Mouse (Mus musculus): ENCODE results near the gene Ccr7.

Ccr7 gene

GRCm38 (mm10) chr11:99154987-99155641, at the start of gene Ccr7:
Gene Ccr7, minus strand, starts transcription at chr11:99155077.
- no peak for DNase-seq (ENCODE audit: low read depth, low spot score)

GRCm38 (mm10) chr11:99189154-99189582, 34.3 kb upstream of the Ccr7 start:
- DNase-seq (ENCODE audit: low read depth, low spot score), result peak; percentile 59

- DNase-seq (ENCODE audit: low read depth, low spot score), result no peak
Measured at GRCm38 (mm10) chr11:99187348-99187747, 32.5 kb upstream of the Ccr7 start.

- DNase-seq (ENCODE audit: low read depth, low spot score), result no peak
Measured at GRCm38 (mm10) chr11:99186836-99187235, 32.0 kb upstream of the Ccr7 start.

- DNase-seq (ENCODE audit: low read depth, low spot score), result no peak
Measured at GRCm38 (mm10) chr11:99182575-99182974, 27.7 kb upstream of the Ccr7 start.

- DNase-seq (ENCODE audit: low read depth, low spot score), result no peak
Measured at GRCm38 (mm10) chr11:99180071-99180470, 25.2 kb upstream of the Ccr7 start.

- DNase-seq (ENCODE audit: low read depth, low spot score), result no peak
Measured at GRCm38 (mm10) chr11:99177925-99178198, 23.0 kb upstream of the Ccr7 start.

- DNase-seq (ENCODE audit: low read depth, low spot score), result no peak
Measured at GRCm38 (mm10) chr11:99177054-99177924, 22.4 kb upstream of the Ccr7 start.

GRCm38 (mm10) chr11:99172002-99172401, 17.1 kb upstream of the Ccr7 start:
- no peak for DNase-seq (ENCODE audit: low read depth, low spot score)

GRCm38 (mm10) chr11:99171442-99171841, 16.6 kb upstream of the Ccr7 start:
- no peak for DNase-seq (ENCODE audit: low read depth, low spot score)

GRCm38 (mm10) chr11:99170547-99171267, 15.8 kb upstream of the Ccr7 start:
- DNase-seq (ENCODE audit: low read depth, low spot score), result no peak

GRCm38 (mm10) chr11:99170005-99170404, 15.1 kb upstream of the Ccr7 start:
- no peak for DNase-seq (ENCODE audit: low read depth, low spot score)

GRCm38 (mm10) chr11:99169438-99169837, 14.6 kb upstream of the Ccr7 start:
- DNase-seq (ENCODE audit: low read depth, low spot score), result no peak

- DNase-seq (ENCODE audit: low read depth, low spot score), result no peak
Measured at GRCm38 (mm10) chr11:99168030-99168474, 13.2 kb upstream of the Ccr7 start.

- DNase-seq (ENCODE audit: low read depth, low spot score), result no peak
Measured at GRCm38 (mm10) chr11:99167576-99167975, 12.7 kb upstream of the Ccr7 start.

GRCm38 (mm10) chr11:99166241-99166640, 11.4 kb upstream of the Ccr7 start:
- DNase-seq (ENCODE audit: low read depth, low spot score), result no peak

- no peak for DNase-seq (ENCODE audit: low read depth, low spot score)
Measured at GRCm38 (mm10) chr11:99165031-99165752, 10.3 kb upstream of the Ccr7 start.

GRCm38 (mm10) chr11:99162972-99163686, 8.3 kb upstream of the Ccr7 start:
- DNase-seq (ENCODE audit: low read depth, low spot score), result no peak

GRCm38 (mm10) chr11:99161648-99162047, 6.8 kb upstream of the Ccr7 start:
- DNase-seq (ENCODE audit: low read depth, low spot score), result no peak

- DNase-seq (ENCODE audit: low read depth, low spot score), result no peak
Measured at GRCm38 (mm10) chr11:99160228-99160627, 5.4 kb upstream of the Ccr7 start.

GRCm38 (mm10) chr11:99155817-99156216, 940 bp upstream of the Ccr7 start:
- DNase-seq (ENCODE audit: low read depth, low spot score), result no peak
